Mouse (Mus musculus) liver, embryonic 14.5 days (tissue): ENCODE measurements at regions not wholly inside any gene's neighbourhood (a gene's known extent, or its start where the extent isn't known, plus 50 kb on each side); places are given as distances from the start of the nearest gene placed in this dataset.

Source experiments
- ATAC-seq: fragments of 200-750 bp; cut with Nextera tagmentation; 2 replicates; pipeline ENCODE4 v1.8.0; 2017; ENCODE audit warnings: moderate number of reproducible peaks, mild to moderate bottlenecking, moderate library complexity; ENCODE audit not compliant: insufficient read depth
- DNase-seq, 3 experiments: peaks; one replicate each; pipeline ENCODE4 v3.0.0-alpha.2; 2012 to 2013; ENCODE audit warnings: low read depth in 3 of 3, low spot score in 3 of 3
- H3K27ac ChIP-seq: fragments of 300-500 bp; sonication (generic); 2 replicates; pipeline ENCODE4 v1.5.1; 2014; ENCODE audit warnings: moderate library complexity, mild to moderate bottlenecking, control low read depth, inconsistent platforms
- H3K27me3 ChIP-seq: fragments of 300-500 bp; sonication (generic); 2 replicates; pipeline ENCODE4 v1.6.1; 2014; ENCODE audit warnings: mild to moderate bottlenecking, low read length, moderate library complexity; ENCODE audit not compliant: control insufficient read depth, insufficient read depth
- H3K36me3 ChIP-seq: fragments of 300-500 bp; sonication (generic); replicated peaks from 2 replicates; pipeline ENCODE4 v1.6.1; 2014; ENCODE audit warnings: low read depth; ENCODE audit not compliant: control insufficient read depth, insufficient read depth
- H3K4me1 ChIP-seq, 2 experiments: fragments of 200-500 bp in 1 of 2; fragments of 300-500 bp in 1 of 2; sonication (generic) in 1 of 2; replicated peaks; 2 replicates each; pipeline ENCODE4 v1.6.1; 2012 to 2014; ENCODE audit warnings: antibody characterized with exemption in 1 of 2, inconsistent platforms in 1 of 2, low read length in 1 of 2; ENCODE audit not compliant: control insufficient read depth in 2 of 2, insufficient read depth in 2 of 2
- H3K4me2 ChIP-seq: fragments of 300-500 bp; sonication (generic); 2 replicates; pipeline ENCODE4 v1.6.1; 2014; ENCODE audit warnings: low read depth, mild to moderate bottlenecking, control low read depth, moderate library complexity
- H3K4me3 ChIP-seq, 2 experiments: fragments of 200-500 bp in 1 of 2; fragments of 300-500 bp in 1 of 2; sonication (generic) in 1 of 2; 2 replicates each; pipeline ENCODE4 v1.5.1; 2012 to 2014; ENCODE audit warnings: low read depth in 2 of 2, low read length in 2 of 2, mild to moderate bottlenecking in 2 of 2, control low read depth in 1 of 2, inconsistent platforms in 1 of 2, moderate library complexity in 1 of 2; ENCODE audit not compliant: insufficient read depth in 1 of 2
- H3K9ac ChIP-seq: fragments of 300-500 bp; sonication (generic); replicated peaks from 2 replicates; pipeline ENCODE4 v1.6.1; 2014; ENCODE audit warnings: mild to moderate bottlenecking, control low read depth, moderate library complexity
- H3K9me3 ChIP-seq: fragments of 300-500 bp; sonication (generic); 2 replicates; pipeline ENCODE4 v1.6.1; 2016; ENCODE audit warnings: low read length, mixed read lengths; ENCODE audit not compliant: control insufficient read depth
- CTCF ChIP-seq: IDR thresholded peaks from 2 replicates; pipeline ENCODE4 v1.5.1; 2016; ENCODE audit warnings: antibody characterized with exemption, low read depth, control low read depth
- EP300 ChIP-seq: IDR thresholded peaks from 2 replicates; pipeline ENCODE4 v1.6.1; 2016; ENCODE audit warnings: antibody characterized with exemption, low read depth
- WGBS: fragments of 180-500 bp; shearing (Covaris S2); extraction: QIAGEN DNeasy Blood & Tissue Kit; methylation state at CpG from one replicate; pipeline ENCODE4 v1.1.7; 2014; ENCODE audit not compliant: insufficient replicate concordance; 5-methylcytosine and 5-hydroxymethylcytosine counted together

DNA sequence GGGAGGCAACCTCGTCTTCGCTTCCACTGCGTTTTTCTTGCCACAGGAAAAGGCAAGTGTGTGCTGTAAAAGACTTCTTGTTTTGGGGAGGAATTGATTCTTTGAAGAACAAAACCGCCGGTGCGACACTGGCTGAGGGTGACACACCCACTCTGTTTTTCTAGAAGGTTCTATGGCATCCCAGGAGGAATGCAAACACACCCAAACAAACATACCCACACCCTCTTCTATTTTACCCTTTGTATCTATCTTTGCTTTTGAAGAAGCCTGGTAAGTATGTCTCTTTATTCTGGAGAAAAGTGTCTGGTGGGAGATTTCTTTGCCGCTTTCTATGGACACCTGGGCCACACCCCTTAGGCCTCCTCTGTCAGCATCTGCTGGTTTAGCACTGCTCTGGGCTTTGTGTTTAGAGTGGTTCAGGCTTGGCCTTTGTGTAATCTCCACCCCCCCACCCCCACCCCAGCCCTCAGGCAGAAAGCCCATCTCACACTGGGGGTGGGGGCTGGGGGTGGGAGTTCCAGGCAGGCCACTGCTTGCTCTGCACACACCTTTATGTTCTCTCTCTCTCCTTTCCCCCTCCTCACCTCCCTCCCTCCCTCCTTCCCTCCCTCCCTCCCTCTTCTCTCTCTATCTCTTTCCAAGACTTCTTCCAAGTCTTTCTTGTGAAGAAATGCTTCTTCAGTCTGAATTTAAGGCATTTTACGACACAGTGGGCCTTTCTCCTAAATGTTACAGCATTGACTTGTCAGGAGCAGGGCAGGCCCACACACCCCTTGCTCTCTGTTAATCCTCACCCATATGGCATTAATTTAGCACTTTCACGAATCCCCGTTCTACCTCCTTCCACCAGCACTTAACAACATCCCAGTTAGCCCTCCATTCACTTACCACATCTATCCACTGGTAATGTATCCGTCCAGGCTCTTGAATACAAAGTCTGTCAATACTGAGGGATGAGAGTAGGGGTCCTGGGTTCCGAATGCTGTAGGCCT lies 83.2 kb upstream of the Cops8 start:
- TF ChIP-seq EP300 (no peak), CTCF (no peak)
- no peak overlapping the region for H3K9ac ChIP-seq
- DNase-seq (no peak), ATAC-seq (no peak)
- H3K9me3 ChIP-seq, result no peaks in the 10 kb centered on the region
- 56% methylated on average over 12 of the region's 12 CpGs for WGBS
- H3K4me3 ChIP-seq, result no peak overlapping the region
- no peaks in the 10 kb centered on the region for H3K36me3 ChIP-seq
- H3K4me2 ChIP-seq, result no peak overlapping the region
- no peak overlapping the region for H3K27ac ChIP-seq
- no peaks in the 10 kb centered on the region for H3K27me3 ChIP-seq
- no peaks in the 10 kb centered on the region for H3K4me1 ChIP-seq

DNA sequence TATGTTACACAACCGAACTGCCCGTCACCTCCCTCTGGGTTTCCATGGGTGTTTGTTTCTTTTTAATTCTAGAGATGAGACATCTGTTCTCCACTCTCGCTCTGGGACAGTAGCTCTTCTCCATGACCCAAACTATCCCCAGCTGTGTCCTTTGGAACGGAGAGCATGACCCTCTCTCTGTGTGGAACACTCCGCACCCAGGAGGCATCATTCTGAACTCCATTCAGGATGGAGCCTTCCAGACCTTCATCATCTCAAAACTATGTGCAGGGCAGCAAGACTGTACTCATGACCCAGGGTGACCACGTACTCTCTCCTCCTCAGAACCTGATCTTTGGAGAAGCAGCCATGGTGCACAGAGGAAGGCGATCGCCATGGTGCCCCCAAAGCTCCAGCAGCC lies 80.5 kb upstream of the Cops8 start:
- WGBS, result 69% methylated on average over 8 of the region's 8 CpGs
- no peak for DNase-seq
- Histone ChIP-seq H3K4me2 (no peak overlapping the region), H3K27ac (no peak overlapping the region), H3K36me3 (no peaks in the 10 kb centered on the region), H3K9me3 (no peaks in the 10 kb centered on the region), H3K4me1 (no peaks in the 10 kb centered on the region), H3K4me3 (no peak overlapping the region), H3K27me3 (no peaks in the 10 kb centered on the region), H3K9ac (no peak overlapping the region)
- TF ChIP-seq CTCF (no peak), EP300 (no peak)
- ATAC-seq, result no peak

GRCm38 (mm10) chr1:90524641-90525220 lies 78.0 kb upstream of the Cops8 start:
- ATAC-seq (no peak), DNase-seq (no peak)
- Histone ChIP-seq H3K27ac (no peak overlapping the region), H3K4me3 (no peak overlapping the region), H3K27me3 (no peaks in the 10 kb centered on the region), H3K9me3 (no peaks in the 10 kb centered on the region), H3K4me1 (no peaks in the 10 kb centered on the region), H3K4me2 (no peak overlapping the region), H3K9ac (no peak overlapping the region), H3K36me3 (no peaks in the 10 kb centered on the region)
- WGBS, result 25% methylated on average over 3 of the region's 3 CpGs
- TF ChIP-seq EP300 (no peak), CTCF (no peak)

DNA sequence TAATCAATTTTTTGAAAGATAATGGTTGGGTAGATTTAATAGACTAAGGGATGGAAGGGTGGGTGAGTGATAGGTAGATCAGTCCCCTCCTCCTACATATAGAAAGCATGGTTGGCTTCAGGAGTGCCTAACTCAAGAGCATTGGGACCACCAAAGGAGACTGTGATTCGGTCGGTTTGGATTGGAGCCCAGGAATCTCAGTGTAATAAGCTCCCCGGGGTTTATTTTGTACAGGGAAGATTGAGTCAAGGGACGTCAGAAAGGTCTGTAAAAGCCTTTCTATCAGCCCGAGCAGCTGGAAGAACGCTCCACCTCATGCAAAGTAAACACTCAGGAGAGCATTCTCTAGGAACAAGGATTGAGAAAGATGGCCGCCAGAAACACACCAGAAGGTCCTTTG lies 76.5 kb upstream of the Cops8 start:
- Histone ChIP-seq H3K9me3 (no peaks in the 10 kb centered on the region), H3K27me3 (no peaks in the 10 kb centered on the region), H3K36me3 (no peaks in the 10 kb centered on the region), H3K4me2 (no peak overlapping the region), H3K9ac (no peak overlapping the region), H3K27ac (no peak overlapping the region), H3K4me1 (no peaks in the 10 kb centered on the region), H3K4me3 (no peak overlapping the region)
- WGBS, result 63% methylated on average over 7 of the region's 7 CpGs
- no peak for DNase-seq
- TF ChIP-seq EP300 (no peak), CTCF (no peak)
- no peak for ATAC-seq

GRCm38 (mm10) chr1:90527947-90528717 lies 74.6 kb upstream of the Cops8 start:
- 65% methylated on average over 11 of the region's 11 CpGs for WGBS
- TF ChIP-seq CTCF (no peak), EP300 (no peak)
- Histone ChIP-seq H3K4me1 (no peaks in the 10 kb centered on the region), H3K27ac (no peak overlapping the region), H3K9me3 (no peaks in the 10 kb centered on the region), H3K9ac (no peak overlapping the region), H3K36me3 (no peaks in the 10 kb centered on the region), H3K4me2 (no peak overlapping the region), H3K27me3 (no peaks in the 10 kb centered on the region), H3K4me3 (no peak overlapping the region)
- DNase-seq (no peak), ATAC-seq (no peak)
